Mouse (Mus musculus) left cerebral cortex, adult 2 months (tissue): ENCODE measurements around the gene Fanca. TPM values are rescaled to one million over a fixed set of nuclear protein-coding genes. Genes with fewer than 3 reads are reported as not detected.
"Not testable (repeated sequence)": the region's sequence is repeated elsewhere in the genome, so short reads cannot be mapped to it uniquely, and the experiment has no call there.

Experiments used
- DNase-seq, 2 experiments: peaks; one replicate each; pipeline ENCODE4 v3.0.0; 2021 to 2022; ENCODE audit warnings: low spot score in 2 of 2, mixed read lengths in 1 of 2; ENCODE audit errors: extremely low spot score in 1 of 2
- H3K27ac ChIP-seq: fragments of 200-600 bp; 2 replicates; pipeline ENCODE4 v1.8.1; 2022
- H3K4me3 ChIP-seq: fragments of 200-600 bp; 2 replicates; pipeline ENCODE4 v1.8.1; 2022
- CTCF ChIP-seq: fragments of 200-600 bp; IDR thresholded peaks from 2 replicates; pipeline ENCODE4 v1.8.1; 2022; ENCODE audit warnings: antibody characterized with exemption, mild to moderate bottlenecking, moderate library complexity
- intact Hi-C: fragments of 180-260 bp; cut with DNase I; formaldehyde crosslinking; loops from one replicate; pipeline ENCODE4 v1.15.1; 2025
- total RNA-seq, 2 experiments: library from RNA; stranded (reverse); gene quantifications; 2 replicates each; pipeline ENCODE4 v1.2.3; 2021

The Fanca gene
- total RNA-seq, 2 experiments from 2014 or later: 3.1 to 3.7 TPM

DNA sequence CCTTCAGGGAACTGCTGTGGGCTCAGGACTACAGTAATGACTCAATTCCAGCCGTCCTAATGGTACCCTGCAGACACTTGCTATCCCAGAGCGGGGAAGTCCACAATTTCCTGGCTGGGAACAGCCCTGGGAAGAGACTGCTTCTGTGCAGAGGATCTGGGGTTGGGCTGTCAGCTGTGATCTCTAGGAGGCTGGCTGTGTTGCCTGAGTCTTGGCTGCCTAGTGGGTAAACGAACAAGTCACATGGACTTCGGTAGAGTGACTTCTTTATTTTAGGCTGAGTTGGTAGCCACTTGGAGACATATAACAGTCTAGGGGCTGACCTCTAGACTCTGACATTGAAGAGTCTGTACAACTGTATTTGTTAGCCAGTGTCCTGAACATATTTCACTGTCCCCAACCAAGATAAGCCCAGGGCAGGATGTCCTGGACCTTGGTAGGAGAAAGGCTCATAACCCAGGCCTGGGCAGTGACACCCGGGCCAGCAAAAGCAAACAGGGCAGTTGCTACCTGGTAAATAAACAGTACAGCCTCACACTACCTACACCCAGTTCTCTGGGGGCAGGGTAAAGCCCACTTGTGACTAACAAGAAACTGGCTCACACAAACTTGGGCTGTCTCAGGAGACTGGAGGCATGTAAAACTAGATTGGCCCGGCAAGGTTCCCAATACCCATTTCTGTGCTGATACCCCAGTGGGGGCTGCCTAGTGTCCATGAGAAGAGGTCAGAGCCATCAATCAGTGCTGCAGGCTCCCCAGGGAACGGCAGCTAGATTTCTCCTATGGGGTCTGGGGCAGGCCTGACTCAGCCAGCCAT is 76.1 kb downstream of the Fanca start:
- no peak for TF ChIP-seq CTCF
- DNase-seq: no peak
- no peak overlapping the region for H3K27ac ChIP-seq
- H3K4me3 ChIP-seq: no peak overlapping the region
- intact Hi-C loops: no loop called here

DNA sequence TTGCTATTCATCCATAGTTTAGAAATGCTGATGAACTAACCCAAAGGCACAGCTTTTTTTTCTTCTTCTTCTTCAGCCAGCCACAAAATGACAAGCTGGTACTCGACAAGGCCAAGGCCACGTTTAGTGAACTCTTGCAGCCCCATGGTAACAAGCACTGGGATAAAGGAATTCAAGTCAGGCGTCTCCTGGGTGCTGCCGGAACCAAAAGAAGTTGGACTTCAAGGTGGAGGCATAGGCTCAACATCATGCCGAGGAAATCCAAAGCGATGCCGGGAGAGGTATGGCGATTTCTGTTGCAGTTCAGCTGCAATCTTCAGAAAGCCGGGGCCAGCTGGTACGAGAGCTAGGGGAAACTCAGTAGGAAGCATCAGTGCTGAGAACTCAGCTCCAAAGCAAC is 79.0 kb downstream of the Fanca start:
- intact Hi-C loops: no loop called here
- Histone ChIP-seq H3K4me3 (no peak overlapping the region), H3K27ac (peak overlapping the region; percentile 44; the same call in 1 of the 2 replicates)
- no peak for DNase-seq
- no peak for TF ChIP-seq CTCF

- peak; percentile 22 for TF ChIP-seq CTCF
- peak within 1 kb of the TSS; percentile 93 for H3K27ac ChIP-seq
- intact Hi-C loops: loop anchor here (1.0 kb wide), 1 partner anchor 18 kb away; the partner anchor contains the start of genes Vps9d1 and Zfp276
Observed at GRCm38 (mm10) chr8:123235520-123236497, 82.6 kb downstream of the Fanca start, which contains the start of gene Spata2l. Spata2l (minus strand) TSS chr8:123236233.

GRCm38 (mm10) chr8:123234918-123235519 is 83.4 kb downstream of the Fanca start:
- Histone ChIP-seq H3K4me3 (peak overlapping the region; percentile 74), H3K27ac (peak overlapping the region; percentile 93)
- intact Hi-C loops: loop anchor here (1.0 kb wide), 1 partner anchor 19 kb away; the partner anchor contains the start of genes Vps9d1 and Zfp276
- no peak for TF ChIP-seq CTCF
- DNase-seq: peak; percentile 83 to 84

More at GRCm38 (mm10) chr8:123235520-123236497, 82.6 kb downstream of the Fanca start, which contains the start of gene Spata2l:
- peak within 1 kb of the TSS; percentile 74 for H3K4me3 ChIP-seq
- peak; percentile 83 to 87 for DNase-seq

GRCm38 (mm10) chr8:123233760-123234159 is 84.6 kb downstream of the Fanca start:
- peak overlapping the region; percentile 93 for H3K27ac ChIP-seq
- intact Hi-C loops: no loop called here
- peak overlapping the region; percentile 74 for H3K4me3 ChIP-seq
- TF ChIP-seq CTCF: no peak
- peak; percentile 35 to 36 for DNase-seq

- peak in 1 of 2 experiments; percentile 28 for DNase-seq
- peak overlapping the region; percentile 74 for H3K4me3 ChIP-seq
- peak overlapping the region; percentile 93 for H3K27ac ChIP-seq
- no peak for TF ChIP-seq CTCF
- intact Hi-C loops: no loop called here
Observed at GRCm38 (mm10) chr8:123233300-123233699, 85.1 kb downstream of the Fanca start.

DNA sequence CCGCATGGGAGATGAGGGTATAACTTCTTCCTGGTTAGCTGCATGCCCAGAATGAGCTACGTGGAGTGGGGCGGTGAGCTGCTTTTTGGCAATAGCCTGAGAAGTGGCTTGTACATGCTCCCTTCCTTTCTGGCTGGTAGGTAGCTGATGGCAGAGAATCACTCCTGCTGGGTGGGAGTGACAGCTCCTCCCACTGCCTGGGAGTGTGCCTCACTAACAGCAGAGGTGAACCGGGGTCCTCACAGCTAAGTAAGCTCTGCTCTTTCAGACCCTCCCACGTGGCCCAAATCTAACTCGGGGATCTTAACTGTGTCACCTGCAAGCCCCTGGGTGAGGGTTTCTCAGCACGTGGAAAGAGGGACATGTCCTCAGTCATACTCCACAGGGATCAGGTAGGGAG is 85.8 kb downstream of the Fanca start:
- DNase-seq: peak in 1 of 2 experiments; percentile 34
- H3K27ac ChIP-seq: peak overlapping the region; percentile 93
- TF ChIP-seq CTCF: no peak
- no peak overlapping the region for H3K4me3 ChIP-seq
- intact Hi-C loops: no loop called here

GRCm38 (mm10) chr8:123231742-123232141 is 86.6 kb downstream of the Fanca start:
- DNase-seq: no peak
- no peak overlapping the region for H3K4me3 ChIP-seq
- intact Hi-C loops: no loop called here
- H3K27ac ChIP-seq: peak overlapping the region; percentile 93; the same call in 1 of the 2 replicates
- peak; percentile 33; the same call in 1 of the 2 replicates for TF ChIP-seq CTCF

DNA sequence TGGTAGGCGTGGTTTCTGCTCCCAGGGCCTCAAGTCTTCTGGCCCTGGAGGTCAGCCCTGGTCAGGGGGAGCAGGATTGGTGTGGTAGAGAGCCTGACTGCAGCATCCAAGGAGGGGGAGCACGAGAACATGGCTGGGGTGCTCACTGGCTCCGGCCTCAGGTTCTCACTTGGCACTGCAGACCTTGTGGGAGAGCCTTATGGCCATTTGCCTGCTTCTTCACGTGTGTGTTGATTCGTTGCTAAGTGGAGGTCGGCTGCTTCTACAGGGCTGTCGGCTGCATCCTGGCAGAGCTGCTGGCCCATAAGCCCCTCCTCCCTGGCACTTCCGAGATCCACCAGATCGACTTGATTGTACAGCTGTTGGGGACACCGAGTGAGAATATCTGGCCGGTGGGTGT is 88.0 kb downstream of the Fanca start:
- intact Hi-C loops, DNase-seq, H3K4me3 ChIP-seq, H3K27ac ChIP-seq: not testable (repeated sequence)

GRCm38 (mm10) chr8:123228416-123228815 is 90.0 kb downstream of the Fanca start:
- Histone ChIP-seq H3K4me3 (no peak overlapping the region), H3K27ac (peak overlapping the region; percentile 37; the same call in 1 of the 2 replicates)
- intact Hi-C loops: no loop called here
- DNase-seq: peak in 1 of 2 experiments; percentile 28
- no peak for TF ChIP-seq CTCF
